In genomic region chr11:60114296-60115023, GRCm38 (mm10) we compare ENCODE assay signal across 8 mouse cellular contexts. TPM values are rescaled to one million over a fixed set of nuclear protein-coding genes. Genes with fewer than 3 reads are reported as not detected.
DNase-seq lines count a peak whose midpoint lies in the region; ATAC-seq and TF ChIP-seq lines count a peak whose summit lies in the region.

No protein-coding gene starts in this region.

- TF ChIP-seq POLR2A in embryonic fibroblast, embryonic 13.5 days (IDR thresholded peaks at IDR 0.05; ENCODE audit: low read depth, low read length), result peak; percentile 12; the same call in 1 of the 2 replicates

- DNase-seq in CD4-positive, CD25-positive, alpha-beta regulatory T cell, adult 2 months (ENCODE audit: low read depth, low spot score), result peak; percentile 69
- peak; percentile 71 for DNase-seq in T-cell, adult 2 months (ENCODE audit: low spot score)
- DNase-seq in heart, postnatal 36 days, result peak; percentile 30 to 47
- DNase-seq in left cerebral cortex, postnatal 25 days (ENCODE audit: low spot score in 2 of 2), result peak; percentile 27 to 30
- DNase-seq in right cerebral cortex, postnatal 10 days (ENCODE audit: low spot score in 2 of 2), result peak; percentile 44 to 59
- peak; percentile 76 for DNase-seq in yolk sac, embryonic 10.5 days (ENCODE audit: low spot score)

- intact Hi-C loops in heart, postnatal 36 days (cut with DNase I), result no loop called here
- intact Hi-C loops in left cerebral cortex, postnatal 25 days (cut with DNase I), result no loop called here

- peak overlapping the region; percentile 89 for H3K27ac ChIP-seq in embryonic fibroblast, embryonic 13.5 days (ENCODE audit: insufficient read depth, low read length)

- TF ChIP-seq CTCF in embryonic fibroblast, embryonic 13.5 days (IDR thresholded peaks at IDR 0.05; ENCODE audit: borderline replicate concordance, insufficient read depth, low read length), result no peak

- peaks cover 44% of the 10 kb centered on the region for H3K4me1 ChIP-seq in embryonic fibroblast, embryonic 13.5 days (ENCODE audit: control insufficient read depth, insufficient read depth, low read length)

- peak; percentile 47 for ATAC-seq in megakaryocyte progenitor cell, adult 5-6 weeks (replicated peaks; ENCODE audit: poor library complexity)

- H3K4me3 ChIP-seq in embryonic fibroblast, embryonic 13.5 days (ENCODE audit: insufficient read depth, low read length), result peak overlapping the region; percentile 34

RNA-seq across cellular contexts. Expression of gene Rai1, which starts 9.6 kb away (rescaled TPM):
- polyA plus RNA-seq in embryonic fibroblast, embryonic 13.5 days (2011; ENCODE audit: insufficient read length, low read depth, missing spikeins), result 25.9 and 29.1 TPM in 2 replicates
- 10 to 100 TPM; 24.2 to 24.5 TPM for total RNA-seq in heart, postnatal 36 days (2021)
- total RNA-seq in left cerebral cortex, postnatal 25 days (2021), result 10 to 100 TPM; 59.4 to 69.2 TPM
- 26.8 and 35.7 TPM in 2 replicates for total RNA-seq in megakaryocyte progenitor cell, adult 5-6 weeks (2015)
- 10.8 and 11.7 TPM in 2 replicates for total RNA-seq in megakaryocyte progenitor cell, adult 5-6 weeks (2017)

Comparison
In these comparisons a context has a peak if more than half of its experiments do, and no peak if none do; other contexts are left out.
1. Peak in every context shown above with its lines: DNase-seq, ATAC-seq, H3K4me3 ChIP-seq and H3K27ac ChIP-seq.